Mouse (Mus musculus): ENCODE data around the gene Aldh2.
"Not testable (repeated sequence)": the region's sequence is repeated elsewhere in the genome, so short reads cannot be mapped to it uniquely, and the experiment has no call there.

Gene Aldh2

DNA sequence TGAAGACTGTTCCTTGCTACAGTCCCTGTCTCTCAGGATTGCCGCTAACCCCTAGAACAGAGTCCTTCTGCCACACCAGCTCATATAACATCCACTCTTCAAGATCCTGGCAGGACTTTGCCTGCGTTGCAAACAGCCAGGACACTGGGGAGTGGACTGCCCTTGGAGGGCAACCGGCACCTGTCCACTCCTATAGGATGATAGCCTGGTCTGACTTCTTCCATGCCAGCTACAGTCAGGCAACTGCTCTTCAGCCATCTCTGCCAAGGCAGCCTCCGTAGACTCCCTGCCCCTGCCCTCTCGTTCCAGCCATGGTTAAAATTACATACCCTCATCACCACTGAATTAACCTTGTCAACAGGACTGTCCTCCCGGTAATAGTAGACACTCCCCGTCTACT is 44.4 kb downstream of the Aldh2 start:
- in situ Hi-C loops (cut with MboI, MseI), result no loop called here

DNA sequence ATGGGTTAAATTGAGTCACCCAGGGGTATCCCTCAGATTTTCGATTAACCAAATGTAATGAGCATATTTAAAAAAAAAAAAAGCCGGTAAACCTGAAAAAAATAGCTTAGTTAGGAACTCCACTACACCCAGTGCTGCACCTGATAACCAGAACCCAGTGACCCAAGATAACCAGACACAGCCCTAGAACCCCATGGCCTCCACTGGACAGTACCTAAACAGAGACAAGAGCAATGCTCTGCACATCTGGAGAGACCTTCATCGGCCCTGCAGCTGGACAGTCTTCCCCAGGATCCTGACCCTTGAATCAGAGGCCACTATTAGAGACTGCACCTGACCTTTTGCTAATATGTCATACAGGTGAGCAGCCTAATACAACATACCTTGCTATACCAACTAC is 46.5 kb downstream of the Aldh2 start:
- in situ Hi-C loops (cut with MboI, MseI), result no loop called here

DNA sequence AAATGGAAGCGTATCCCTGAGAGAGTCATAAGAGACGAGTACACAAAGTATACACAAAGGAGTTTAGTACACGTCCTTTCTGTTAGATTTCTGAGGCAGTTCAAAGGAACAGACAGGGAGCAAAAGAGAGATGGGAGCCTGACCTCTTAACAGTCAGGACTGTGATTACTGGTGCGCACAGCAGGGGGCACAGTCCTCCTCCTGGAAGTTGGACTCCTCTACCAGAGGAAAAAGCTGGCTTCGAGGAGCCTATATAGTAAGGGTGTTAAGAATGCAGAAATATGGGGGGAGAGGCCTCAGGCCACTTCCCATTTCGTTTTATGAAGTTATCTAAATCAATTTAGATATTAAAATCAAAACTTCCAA is 47.1 kb downstream of the Aldh2 start:
- in situ Hi-C loops (cut with MboI, MseI), result no loop called here

DNA sequence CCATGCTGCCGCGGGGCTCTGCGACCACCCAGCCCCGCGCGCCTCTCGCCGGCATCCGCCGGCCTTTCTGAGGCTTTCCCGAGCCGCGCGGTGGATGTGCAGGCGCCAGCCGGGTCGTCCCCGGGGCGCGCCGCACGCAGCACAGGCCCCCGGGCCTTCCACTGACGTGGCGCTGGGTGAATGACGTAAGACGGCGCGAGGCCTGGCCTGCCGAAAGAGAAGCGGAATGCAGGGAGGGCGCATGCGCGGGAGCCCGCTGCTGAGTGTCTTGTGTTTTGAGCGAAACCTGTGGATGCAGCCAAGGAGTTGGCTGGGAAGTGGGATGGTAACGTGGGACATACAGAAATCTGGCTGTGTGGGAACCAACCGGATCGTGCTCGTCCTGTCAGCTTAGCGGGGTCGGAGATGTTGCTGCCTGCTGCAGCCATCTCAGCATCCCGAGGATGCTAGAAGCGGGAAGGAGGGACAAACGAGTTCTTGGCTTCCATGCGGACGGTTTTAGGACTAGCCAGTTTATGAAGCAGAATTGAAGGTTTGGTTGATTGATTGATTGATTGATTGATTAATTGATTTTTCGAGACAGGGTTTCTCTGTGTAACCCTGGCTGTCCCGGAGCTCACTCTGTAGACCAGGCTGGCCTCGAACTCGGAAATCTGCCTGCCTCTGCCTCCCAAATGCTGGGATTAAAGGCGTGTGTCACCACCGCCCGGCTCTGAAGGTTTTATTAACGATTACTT is 47.7 kb downstream of the Aldh2 start, which contains the start of gene Mapkapk5:
Gene Mapkapk5 (minus strand): TSS at position 113 of the 737 bp plus-strand sequence.
- in situ Hi-C loops (cut with MboI, MseI), result no loop called here

DNA sequence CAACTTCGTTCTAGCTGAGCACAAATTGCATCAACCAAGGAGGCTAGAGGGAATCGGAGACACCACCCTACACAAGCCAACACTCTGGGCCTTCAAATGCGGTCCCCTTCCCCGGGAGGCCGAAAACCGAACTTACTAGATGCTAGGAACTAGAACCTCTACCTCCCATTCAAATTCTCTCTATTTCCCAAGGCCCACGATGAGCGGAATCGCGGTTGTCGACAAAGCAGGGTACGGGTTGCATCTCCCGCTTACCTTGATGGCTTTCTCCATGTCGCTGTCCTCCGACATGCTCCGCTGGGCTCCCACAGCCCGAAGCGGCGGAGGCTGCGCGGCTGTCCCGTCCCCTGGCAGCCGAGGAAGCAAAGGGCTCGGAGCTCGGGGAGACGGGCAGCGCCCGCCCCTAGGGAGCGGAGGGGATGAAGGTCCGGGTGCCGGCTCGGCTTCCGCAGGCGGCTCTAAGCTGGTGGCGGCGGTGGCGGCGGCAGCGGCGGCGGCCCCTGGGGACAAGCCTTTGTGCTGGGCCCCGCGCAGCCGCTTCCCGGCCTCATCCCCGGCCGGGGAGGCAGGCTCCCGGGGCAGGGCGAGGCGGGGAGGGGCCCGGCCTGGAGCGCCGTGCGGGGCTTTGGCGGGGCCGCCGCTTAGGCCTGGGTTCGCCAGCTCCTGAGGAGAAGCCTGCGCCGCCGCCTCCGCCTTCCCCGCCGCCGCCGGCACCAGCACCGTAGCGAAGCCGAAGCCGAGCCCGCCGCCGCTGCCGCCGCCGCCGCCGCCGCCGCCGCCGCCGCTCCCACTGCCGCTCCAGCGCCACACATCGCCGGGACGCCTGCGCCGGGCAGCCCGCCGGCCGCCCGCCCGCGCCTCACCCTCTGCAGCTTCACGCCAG is 48.5 kb downstream of the Aldh2 start, which contains the start of the genes Adam1a and Gm42878:
Gene Adam1a (minus strand): TSS at position 573 of the 883 bp plus-strand sequence.
Gene Gm42878 (minus strand): TSS at position 573 of the 883 bp plus-strand sequence.
- in situ Hi-C loops (cut with MboI, MseI), result no loop called here

DNA sequence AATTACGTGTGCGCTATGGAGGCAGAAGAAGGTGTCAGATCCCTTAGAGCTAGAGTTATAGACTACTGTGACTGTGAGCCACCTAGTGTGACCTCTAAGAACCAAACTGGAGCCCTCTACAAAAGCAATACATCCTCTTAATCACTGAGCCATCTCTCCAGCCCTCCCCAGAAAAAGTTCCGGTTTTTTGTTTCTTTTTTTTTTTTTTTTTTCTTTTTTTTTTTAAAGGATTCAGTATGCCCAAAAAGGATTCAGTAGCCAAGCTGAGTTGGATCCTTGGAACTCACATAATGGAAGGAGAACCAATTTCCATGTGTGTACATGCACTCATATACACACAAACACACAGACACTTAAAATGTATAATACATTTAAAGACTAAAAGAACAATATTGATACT is 50.3 kb downstream of the Aldh2 start:
- in situ Hi-C loops (cut with MboI, MseI), result no loop called here

DNA sequence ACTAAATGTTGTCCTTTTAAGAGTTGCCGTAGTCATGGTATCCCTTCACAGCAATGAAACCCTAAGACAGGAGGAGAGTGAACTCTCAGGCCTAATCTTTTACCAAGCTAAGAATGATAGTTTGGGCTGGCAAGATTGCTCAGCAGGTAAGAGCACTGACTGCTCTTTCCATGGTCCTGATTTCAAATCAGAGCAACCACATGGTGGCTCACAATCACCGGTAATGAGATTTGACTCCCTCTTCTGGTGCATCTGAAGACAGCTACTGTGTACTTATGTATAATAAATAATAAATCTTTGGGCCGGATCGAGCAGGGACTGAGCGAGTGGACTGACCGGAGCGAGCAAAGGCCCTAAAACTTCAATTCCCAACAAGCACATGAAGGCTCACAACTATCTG is 52.4 kb downstream of the Aldh2 start:
- in situ Hi-C loops (cut with MboI, MseI), result no loop called here

DNA sequence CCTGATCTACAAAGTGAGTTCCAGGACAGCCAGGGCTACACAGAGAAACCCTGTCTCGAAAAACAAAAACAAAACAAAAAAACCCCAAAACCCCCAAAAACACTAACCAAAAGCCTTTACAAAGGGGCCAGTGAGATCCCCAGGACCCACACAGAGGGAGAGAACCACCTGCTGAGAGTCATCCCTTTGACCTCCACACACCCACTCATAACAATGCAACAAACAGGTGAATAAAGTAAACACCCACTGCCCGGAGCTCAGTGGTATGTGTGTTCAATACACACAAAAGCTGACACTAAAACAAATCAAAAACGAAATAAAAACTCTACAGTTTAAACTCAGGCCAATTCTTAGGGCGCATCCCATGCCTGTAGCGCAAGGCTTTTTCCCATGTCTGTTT is 53.6 kb downstream of the Aldh2 start:
- in situ Hi-C loops (cut with MboI, MseI), result no loop called here

DNA sequence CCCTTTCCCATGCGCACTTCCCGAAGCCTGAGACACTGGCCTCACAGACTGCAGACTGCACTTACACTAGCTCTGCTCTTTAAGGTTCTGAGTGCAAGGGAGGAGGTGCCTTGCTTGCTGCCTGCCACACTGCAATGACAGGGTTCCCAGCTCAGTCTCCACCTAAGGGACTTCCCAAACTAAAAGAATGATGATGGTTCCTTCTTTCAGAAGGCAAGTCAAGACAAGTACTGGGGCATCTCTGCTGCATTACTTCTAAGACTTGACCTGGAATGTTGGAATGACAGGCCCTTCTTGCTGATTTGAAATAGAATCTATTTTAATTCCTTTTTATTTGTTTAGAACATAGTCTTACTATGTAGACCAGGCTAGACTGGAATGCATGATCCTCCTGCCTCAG is 56.0 kb downstream of the Aldh2 start:
- in situ Hi-C loops (cut with MboI, MseI), result no loop called here

DNA sequence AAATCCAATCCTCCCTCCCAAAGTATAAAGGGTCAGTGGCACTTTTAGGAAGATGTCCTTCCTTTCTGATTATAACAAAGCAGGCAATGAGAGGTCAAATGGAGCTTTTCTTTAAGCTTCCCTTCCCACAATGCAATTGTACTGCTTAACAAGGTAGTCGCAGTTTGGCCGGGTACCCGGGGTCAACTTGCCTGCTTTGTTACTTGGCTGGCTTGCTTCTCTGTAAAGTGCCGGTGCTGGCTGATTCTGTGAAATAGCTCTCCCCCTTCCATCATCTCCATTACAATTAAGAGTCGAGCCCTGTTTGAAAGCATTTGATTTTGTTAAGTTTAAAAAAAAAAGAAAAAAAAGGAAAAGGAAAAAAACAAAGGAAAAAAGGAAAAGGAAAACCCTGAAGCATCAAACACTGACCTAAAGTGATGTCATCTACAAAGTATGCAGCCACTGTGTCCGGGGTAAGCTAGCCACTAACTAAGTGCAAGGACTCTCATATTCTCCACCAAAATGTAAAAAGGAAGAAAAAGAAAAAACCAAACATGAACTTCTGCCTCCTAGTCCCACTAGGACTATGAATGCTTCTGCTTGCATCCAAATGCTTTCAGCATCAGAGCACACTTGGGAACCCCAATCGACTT is 56.6 kb downstream of the Aldh2 start:
- in situ Hi-C loops (cut with MboI, MseI), result no loop called here

DNA sequence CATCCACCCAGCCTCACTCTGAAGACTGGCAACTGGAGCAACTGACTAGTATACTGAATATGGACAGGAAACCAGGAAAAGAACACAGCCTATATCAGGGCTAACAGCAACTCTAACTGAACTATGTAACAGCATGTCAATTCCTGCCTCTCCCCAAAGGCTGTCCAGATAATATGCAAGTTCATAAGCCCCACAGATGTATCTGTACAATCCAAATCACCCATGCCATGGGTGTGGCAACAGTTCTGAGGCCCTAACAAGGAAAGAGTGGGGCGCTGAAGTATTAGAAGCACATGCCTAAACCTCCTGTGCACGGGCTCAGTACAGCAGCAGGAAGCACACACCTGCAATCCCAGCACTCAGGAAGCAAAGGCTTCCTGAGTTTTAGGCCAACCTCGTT is 58.5 kb downstream of the Aldh2 start:
- in situ Hi-C loops (cut with MboI, MseI), result no loop called here

DNA sequence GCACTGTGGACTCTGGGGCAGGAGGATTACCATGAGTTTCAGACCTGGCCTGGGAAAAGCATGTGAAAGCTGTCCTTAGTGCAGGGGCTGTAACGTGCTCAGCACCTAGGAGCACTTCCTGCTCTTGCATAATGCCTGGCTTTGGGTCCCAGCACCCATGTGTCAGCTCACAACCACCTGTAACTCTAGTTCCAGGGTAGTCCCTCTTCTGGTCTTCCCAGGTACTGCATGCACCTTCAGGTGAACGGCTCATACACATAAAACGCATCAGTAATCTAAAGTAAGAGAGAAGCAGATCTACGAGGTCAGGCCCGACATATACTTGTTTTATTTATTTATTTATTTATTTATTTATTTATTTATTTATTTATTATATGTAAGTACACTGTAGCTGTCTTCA is 59.1 kb downstream of the Aldh2 start:
- in situ Hi-C loops (cut with MboI, MseI), result no loop called here

DNA sequence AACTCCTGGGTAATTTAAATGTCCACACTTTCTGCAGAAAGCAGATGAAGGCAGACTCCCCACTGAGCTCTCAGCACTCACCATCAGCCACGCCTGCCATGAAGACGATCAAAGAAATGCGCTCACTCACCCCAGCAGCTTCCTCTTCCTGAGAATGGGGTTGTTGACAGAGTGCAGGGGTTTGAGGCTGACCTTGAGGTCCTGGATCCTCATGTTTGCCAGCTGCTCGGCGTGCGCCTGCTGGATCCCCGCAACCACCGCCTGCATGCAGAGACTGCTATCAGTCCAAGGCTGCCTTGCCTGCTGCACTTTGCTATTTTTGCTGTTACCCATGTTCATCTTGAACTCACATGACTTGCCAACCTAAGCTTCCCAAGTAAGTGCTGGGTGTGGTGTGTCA is 66.7 kb downstream of the Aldh2 start:
- in situ Hi-C loops (cut with MboI, MseI), result no loop called here

DNA sequence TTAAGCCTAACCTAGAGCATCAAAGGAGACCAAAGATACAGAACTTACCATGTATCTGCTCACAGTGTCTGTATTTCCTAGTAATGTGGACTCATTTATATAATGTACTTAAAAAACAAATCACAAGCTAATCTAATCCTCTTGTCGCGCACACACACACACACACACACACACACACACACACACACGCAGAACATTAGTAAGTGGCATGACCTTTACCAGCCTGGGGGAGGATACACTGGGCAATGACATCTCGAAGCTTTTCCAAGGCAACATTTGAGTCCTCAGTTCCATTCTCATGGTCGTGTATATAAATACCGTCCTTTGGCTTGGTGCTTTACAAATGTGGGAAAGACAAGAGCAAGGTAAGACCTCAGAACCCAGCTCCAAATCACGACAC is 67.1 kb downstream of the Aldh2 start:
- in situ Hi-C loops (cut with MboI, MseI), result no loop called here

DNA sequence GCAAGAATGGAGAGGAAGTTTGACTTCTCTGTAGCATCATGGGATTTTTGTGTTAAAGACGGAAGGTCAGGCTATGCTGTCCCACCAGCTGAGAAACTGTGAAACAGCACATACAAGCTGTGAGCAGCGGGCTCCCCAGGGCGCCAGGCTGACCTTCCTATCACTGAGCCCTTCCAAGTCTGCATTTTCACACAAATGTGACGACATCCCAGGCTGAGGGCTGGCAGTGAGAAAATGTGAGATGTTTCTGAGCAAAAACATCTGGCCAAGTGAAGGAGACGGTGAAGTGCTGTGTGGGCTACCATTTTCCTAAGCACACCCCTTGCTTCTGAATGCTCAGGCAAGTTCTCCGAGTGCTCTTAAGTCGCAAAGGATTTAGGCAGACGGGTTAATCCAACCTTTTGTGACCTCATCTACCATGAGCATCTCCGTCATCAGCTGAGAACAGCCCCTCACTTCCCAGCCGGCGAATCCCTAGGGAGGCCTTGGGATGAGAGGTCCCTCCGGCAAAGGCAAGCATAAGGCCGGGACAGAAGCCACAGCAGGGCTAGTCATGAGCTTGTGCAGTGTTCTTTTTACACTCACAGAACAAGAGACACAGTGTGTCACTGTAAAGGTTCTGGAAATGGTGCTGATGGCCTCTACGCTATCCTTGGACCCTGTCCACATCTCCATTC is 67.7 kb downstream of the Aldh2 start:
- in situ Hi-C loops (cut with MboI, MseI), result no loop called here

DNA sequence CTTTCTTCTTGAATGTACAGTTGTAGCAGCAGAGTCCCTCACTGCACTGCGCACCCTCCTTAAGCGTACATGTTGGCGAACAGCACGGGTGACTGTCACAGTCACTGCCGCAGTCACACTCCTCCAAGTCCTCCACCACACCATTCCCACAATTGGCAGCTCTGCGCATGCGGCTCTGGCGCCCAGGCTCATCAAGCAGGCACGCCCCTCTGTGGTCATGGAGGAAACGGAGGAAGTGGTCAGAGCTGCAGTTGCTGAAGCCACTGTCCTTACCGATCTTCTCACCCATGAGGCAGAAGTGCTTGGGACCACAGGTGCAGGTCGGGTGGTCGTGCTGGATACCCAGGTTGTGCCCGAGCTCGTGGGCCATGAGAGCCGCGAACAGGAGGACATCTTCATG is 73.9 kb downstream of the Aldh2 start:
- in situ Hi-C loops (cut with MboI, MseI), result not testable (repeated sequence)

DNA sequence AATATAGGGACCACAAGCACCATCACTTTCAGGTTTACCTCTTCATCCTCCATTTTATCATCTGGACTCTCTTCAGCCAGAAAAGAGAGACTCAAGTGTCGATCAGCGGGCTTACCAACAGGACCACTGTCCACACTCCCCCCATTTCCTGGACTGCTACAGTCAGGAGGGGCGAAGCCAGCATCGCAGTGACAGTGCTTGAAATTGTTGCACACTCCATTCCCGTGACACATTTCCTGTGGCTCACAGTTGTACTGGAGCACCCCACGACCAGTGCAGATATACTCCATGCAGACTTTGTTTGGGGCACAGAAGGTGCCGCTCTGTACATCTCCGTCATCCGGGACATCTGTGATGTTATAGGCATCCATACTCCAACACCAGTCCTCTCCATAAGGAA is 74.6 kb downstream of the Aldh2 start:
- in situ Hi-C loops (cut with MboI, MseI), result no loop called here

All from T-helper 1 cell (primary cell).